Mouse (Mus musculus) kidney, embryonic 16.5 days (tissue): ENCODE results near the gene RPS10-NUDT3. TPM values are rescaled to one million over a fixed set of nuclear protein-coding genes. Genes with fewer than 3 reads are reported as not detected.

ENCODE experiments used
- ATAC-seq: fragments of 200-750 bp; cut with Nextera tagmentation; 2 replicates; pipeline ENCODE4 v1.8.0; 2017; ENCODE audit warnings: moderate TSS enrichment; ENCODE audit not compliant: low FRiP score, low TSS enrichment
- H3K27ac ChIP-seq: fragments of 300-500 bp; sonication (generic); 2 replicates; pipeline ENCODE4 v1.5.1; 2014; ENCODE audit warnings: low read length
- H3K27me3 ChIP-seq: fragments of 300-500 bp; sonication (generic); 2 replicates; pipeline ENCODE4 v1.6.1; 2014; ENCODE audit warnings: low read length, control low read depth, mixed read lengths; ENCODE audit not compliant: insufficient read depth
- H3K36me3 ChIP-seq: fragments of 300-500 bp; sonication (generic); 2 replicates; pipeline ENCODE4 v1.6.1; 2014; ENCODE audit warnings: low read length, control low read depth, mixed read lengths; ENCODE audit not compliant: insufficient read depth
- H3K4me1 ChIP-seq: fragments of 300-500 bp; sonication (generic); 2 replicates; pipeline ENCODE4 v1.6.1; 2014; ENCODE audit warnings: low read length, control low read depth, mixed read lengths; ENCODE audit not compliant: insufficient read depth
- H3K4me2 ChIP-seq: fragments of 300-500 bp; sonication (generic); replicated peaks from 2 replicates; pipeline ENCODE4 v1.6.1; 2014; ENCODE audit warnings: low read depth, low read length
- H3K4me3 ChIP-seq: fragments of 300-500 bp; sonication (generic); 2 replicates; pipeline ENCODE4 v1.5.1; 2014; ENCODE audit warnings: mild to moderate bottlenecking, low read length
- H3K9ac ChIP-seq: fragments of 300-500 bp; sonication (generic); replicated peaks from 2 replicates; pipeline ENCODE4 v1.6.1; 2014; ENCODE audit warnings: low read length
- H3K9me3 ChIP-seq: fragments of 300-500 bp; sonication (generic); 2 replicates; pipeline ENCODE4 v1.6.1; 2016; ENCODE audit warnings: low read length, control low read depth
- WGBS: fragments of 180-500 bp; shearing (Covaris S2); extraction: QIAGEN DNeasy Blood & Tissue Kit; methylation state at CpG from one replicate; pipeline ENCODE4 v1.1.7; 2014; 5-methylcytosine and 5-hydroxymethylcytosine counted together
- polyA plus RNA-seq: library from polyadenylated mRNA; unstranded; fragments of >200 nt; fragmentation: Nextera tagmentation; extraction: Ambion mirVana; gene quantifications from 2 replicates; pipeline ENCODE4 v1.2.1, GENCODE M21; 2015

The RPS10-NUDT3 gene
- polyA plus RNA-seq, 1 experiment from 2014 or later: not detected

- Histone ChIP-seq H3K36me3 (no peaks in the 10 kb centered on the region), H3K4me1 (peaks cover 14% of the 10 kb centered on the region), H3K27ac (no peak overlapping the region), H3K4me3 (peak overlapping the region; percentile 52), H3K9ac (0 out of 2 replicates have a peak overlapping the region, but pooled peaks have one; percentile 53), H3K4me2 (peak overlapping the region; percentile 88), H3K27me3 (peaks cover 31% of the 10 kb centered on the region), H3K9me3 (no peaks in the 10 kb centered on the region)
- ATAC-seq: peak; percentile 35; the same call in 1 of the 2 replicates
- WGBS: 3% methylated on average over 14 of the region's 14 CpGs
These were observed 21.0 kb upstream of the RPS10-NUDT3 start for GRCm38 (mm10) chr17:27656011-27656399.

DNA sequence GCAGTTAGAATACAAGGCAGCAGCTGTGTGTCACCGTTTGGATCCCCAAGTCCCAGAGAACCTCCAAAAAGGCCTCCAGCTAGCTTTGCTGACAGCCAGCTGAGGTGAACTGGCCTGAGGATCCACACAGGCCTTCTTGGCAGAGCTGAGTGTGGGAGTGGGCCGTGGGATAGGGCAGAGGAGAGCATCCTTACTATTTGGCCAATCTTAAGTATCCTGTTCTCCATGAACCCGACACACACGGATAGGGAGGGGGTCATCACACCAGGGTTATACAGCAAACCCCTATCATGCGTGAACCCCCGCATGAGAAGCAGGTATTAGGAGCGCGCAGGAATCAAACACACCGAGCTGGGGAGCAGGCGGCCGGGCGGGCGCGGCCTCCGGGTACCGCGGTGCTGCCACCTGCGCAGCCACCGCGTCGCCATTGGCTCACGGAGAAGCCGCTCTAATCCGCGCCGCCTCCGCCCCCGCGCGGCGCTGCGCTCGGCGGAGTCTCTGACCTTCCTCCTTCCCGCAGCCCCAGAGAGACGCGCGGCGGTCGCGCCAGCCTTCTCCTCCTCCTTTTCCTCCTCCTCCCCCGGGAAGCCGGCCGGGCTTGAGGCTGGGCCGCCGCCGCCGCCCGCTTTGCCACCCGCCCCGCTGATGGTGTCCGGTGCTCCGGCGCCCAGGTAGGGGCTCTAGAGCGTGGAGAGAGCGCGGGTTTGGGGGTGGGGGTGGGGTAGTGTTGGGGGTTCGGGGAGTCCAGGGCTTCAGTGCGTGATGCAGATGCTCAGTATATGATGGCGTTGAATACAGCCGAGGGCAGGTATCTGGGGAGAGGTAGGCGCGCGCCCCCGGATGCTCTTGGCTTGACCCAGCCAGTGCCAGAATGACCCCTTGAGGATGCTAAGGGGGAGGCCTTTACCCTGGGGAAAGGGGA lies 20.3 kb upstream of the RPS10-NUDT3 start, which contains the start of gene Pacsin1:
TSS of gene Pacsin1 (plus strand) at position 421 of the 922 bp plus-strand sequence.
- Histone ChIP-seq H3K4me3 (peak within 1 kb of the TSS; percentile 52), H3K27me3 (peaks cover 31% of the 10 kb centered on the region), H3K9ac (peak within 1 kb of the TSS; percentile 53; the same call in 1 of the 2 replicates), H3K36me3 (no peaks in the 10 kb centered on the region), H3K4me2 (peak within 1 kb of the TSS; percentile 88), H3K4me1 (peaks cover 14% of the 10 kb centered on the region), H3K9me3 (no peaks in the 10 kb centered on the region), H3K27ac (no peak within 1 kb of the TSS)
- 1% methylated on average over 56 of the region's 65 CpGs for WGBS
- ATAC-seq: peak; percentile 47; the same call in 1 of the 2 replicates

DNA sequence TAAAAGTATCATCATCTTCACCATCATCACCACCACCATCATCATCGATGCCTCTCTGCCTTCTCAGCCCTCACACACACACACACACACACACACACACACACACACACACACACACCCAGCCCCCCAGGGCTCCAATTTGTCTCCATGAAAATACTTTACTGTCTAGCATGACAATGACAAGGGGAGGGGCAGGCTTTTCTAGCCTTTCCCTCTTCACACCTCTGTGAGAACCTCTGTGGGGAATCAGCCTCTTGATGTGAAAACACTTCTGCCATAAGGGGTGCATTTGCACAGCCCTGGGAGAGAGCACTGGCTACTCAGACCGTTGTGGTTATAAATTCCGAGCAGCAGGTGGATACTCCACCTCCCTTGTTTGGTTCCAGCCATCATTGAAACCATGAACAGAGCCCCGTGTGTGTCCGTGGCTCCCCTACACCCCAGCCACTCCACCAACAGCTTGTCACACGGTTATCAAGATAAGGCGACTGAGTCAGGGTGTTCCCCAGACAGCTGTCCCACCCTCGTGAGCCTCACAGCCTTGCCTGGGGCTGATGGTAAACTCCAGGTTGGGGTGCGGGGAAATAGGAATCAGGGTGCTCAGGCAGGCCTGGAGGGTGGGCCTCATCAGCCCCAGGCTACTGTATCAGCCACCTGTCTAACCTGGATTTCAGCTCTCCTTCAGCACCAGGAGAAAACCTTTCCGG lies 18.4 kb upstream of the RPS10-NUDT3 start:
- WGBS: 41% methylated on average over 10 of the region's 10 CpGs
- no peaks in the 10 kb centered on the region for H3K36me3 ChIP-seq
- H3K4me2 ChIP-seq: no peak overlapping the region
- no peak overlapping the region for H3K4me3 ChIP-seq
- H3K27ac ChIP-seq: no peak overlapping the region
- H3K27me3 ChIP-seq: peaks cover 31% of the 10 kb centered on the region
- H3K4me1 ChIP-seq: peaks cover 14% of the 10 kb centered on the region
- H3K9ac ChIP-seq: no peak overlapping the region
- no peak for ATAC-seq
- H3K9me3 ChIP-seq: no peaks in the 10 kb centered on the region

- Histone ChIP-seq H3K36me3 (no peaks in the 10 kb centered on the region), H3K4me2 (no peak overlapping the region), H3K4me1 (peaks cover 14% of the 10 kb centered on the region), H3K9ac (no peak overlapping the region), H3K9me3 (no peaks in the 10 kb centered on the region), H3K27ac (no peak overlapping the region), H3K4me3 (no peak overlapping the region), H3K27me3 (peaks cover 30% of the 10 kb centered on the region)
- WGBS: 78% methylated on average over 23 of the region's 23 CpGs
- ATAC-seq: no peak
These were observed 17.2 kb upstream of the RPS10-NUDT3 start for GRCm38 (mm10) chr17:27652046-27652790.

- Histone ChIP-seq H3K36me3 (no peaks in the 10 kb centered on the region), H3K4me2 (no peak overlapping the region), H3K4me1 (peaks cover 7% of the 10 kb centered on the region), H3K9ac (no peak overlapping the region), H3K9me3 (no peaks in the 10 kb centered on the region), H3K4me3 (no peak overlapping the region), H3K27ac (no peak overlapping the region), H3K27me3 (peaks cover 14% of the 10 kb centered on the region)
- 73% methylated on average over 13 of the region's 13 CpGs for WGBS
- ATAC-seq: no peak
These were observed 15.6 kb upstream of the RPS10-NUDT3 start for GRCm38 (mm10) chr17:27650586-27650985.

- no peak for ATAC-seq
These were observed 15.1 kb upstream of the RPS10-NUDT3 start for GRCm38 (mm10) chr17:27650160-27650559.

GRCm38 (mm10) chr17:27645807-27646206 lies 10.8 kb upstream of the RPS10-NUDT3 start:
- WGBS: 45% methylated on average over 7 of the region's 7 CpGs
- ATAC-seq: no peak
- H3K4me3 ChIP-seq: no peak overlapping the region
- no peaks in the 10 kb centered on the region for H3K9me3 ChIP-seq
- H3K9ac ChIP-seq: no peak overlapping the region
- no peak overlapping the region for H3K4me2 ChIP-seq
- H3K27ac ChIP-seq: no peak overlapping the region
- peaks cover 9% of the 10 kb centered on the region for H3K4me1 ChIP-seq
- no peaks in the 10 kb centered on the region for H3K36me3 ChIP-seq
- no peaks in the 10 kb centered on the region for H3K27me3 ChIP-seq

More at GRCm38 (mm10) chr17:27650160-27650559, 15.1 kb upstream of the RPS10-NUDT3 start:
- no peak overlapping the region for H3K27ac ChIP-seq
- H3K27me3 ChIP-seq: peaks cover 10% of the 10 kb centered on the region
- no peak overlapping the region for H3K9ac ChIP-seq
- H3K4me1 ChIP-seq: peaks cover 3% of the 10 kb centered on the region
- 10% methylated on average over 12 of the region's 12 CpGs for WGBS
- no peak overlapping the region for H3K4me3 ChIP-seq
- no peaks in the 10 kb centered on the region for H3K9me3 ChIP-seq
- no peak overlapping the region for H3K4me2 ChIP-seq
- no peaks in the 10 kb centered on the region for H3K36me3 ChIP-seq

- H3K36me3 ChIP-seq: no peaks in the 10 kb centered on the region
- no peaks in the 10 kb centered on the region for H3K27me3 ChIP-seq
- H3K4me1 ChIP-seq: peaks cover 9% of the 10 kb centered on the region
- no peak overlapping the region for H3K4me3 ChIP-seq
- no peak overlapping the region for H3K4me2 ChIP-seq
- no peaks in the 10 kb centered on the region for H3K9me3 ChIP-seq
- 49% methylated on average over 2 of the region's 2 CpGs for WGBS
- no peak overlapping the region for H3K27ac ChIP-seq
- no peak for ATAC-seq
- no peak overlapping the region for H3K9ac ChIP-seq
These were observed 9.6 kb upstream of the RPS10-NUDT3 start for GRCm38 (mm10) chr17:27644572-27644971.

GRCm38 (mm10) chr17:27643756-27644155 lies 8.7 kb upstream of the RPS10-NUDT3 start:
- WGBS: 81% methylated on average over 9 of the region's 9 CpGs
- ATAC-seq: no peak
- Histone ChIP-seq H3K36me3 (no peaks in the 10 kb centered on the region), H3K27me3 (no peaks in the 10 kb centered on the region), H3K4me1 (peaks cover 9% of the 10 kb centered on the region), H3K4me2 (no peak overlapping the region), H3K9ac (no peak overlapping the region), H3K9me3 (no peaks in the 10 kb centered on the region), H3K4me3 (no peak overlapping the region), H3K27ac (no peak overlapping the region)
